Mouse (Mus musculus) liver, embryonic 11.5 days (tissue): ENCODE measurements around the gene Smyd2. TPM values are rescaled to one million over a fixed set of nuclear protein-coding genes. Genes with fewer than 3 reads are reported as not detected.

Experiments
- ATAC-seq: fragments of 200-750 bp; cut with Nextera tagmentation; replicated peaks from 2 replicates; pipeline ENCODE4 v1.8.0; 2017; ENCODE audit warnings: moderate number of reproducible peaks, mild to moderate bottlenecking, moderate TSS enrichment, moderate library complexity; ENCODE audit not compliant: low FRiP score
- DNase-seq: peaks from one replicate; pipeline ENCODE4 v3.0.0-alpha.2; 2017; ENCODE audit warnings: low spot score
- H3K27ac ChIP-seq: fragments of 300-500 bp; sonication (generic); 2 replicates; pipeline ENCODE4 v1.5.1; 2014; ENCODE audit warnings: mild to moderate bottlenecking, low read depth, low read length, control low read depth
- H3K27me3 ChIP-seq: fragments of 300-500 bp; sonication (generic); replicated peaks from 2 replicates; pipeline ENCODE4 v1.6.1; 2014; ENCODE audit warnings: low read length, mixed read lengths; ENCODE audit not compliant: control insufficient read depth, insufficient read depth
- H3K36me3 ChIP-seq: fragments of 300-500 bp; sonication (generic); 2 replicates; pipeline ENCODE4 v1.6.1; 2014; ENCODE audit warnings: mild to moderate bottlenecking, low read length, moderate library complexity, mixed read lengths; ENCODE audit not compliant: control insufficient read depth, insufficient read depth
- H3K4me1 ChIP-seq: fragments of 300-500 bp; sonication (generic); replicated peaks from 2 replicates; pipeline ENCODE4 v1.6.1; 2014; ENCODE audit warnings: low read length, mixed read lengths; ENCODE audit not compliant: control insufficient read depth, insufficient read depth
- H3K4me2 ChIP-seq: fragments of 300-500 bp; sonication (generic); 2 replicates; pipeline ENCODE4 v1.6.1; 2014; ENCODE audit warnings: mild to moderate bottlenecking, control low read depth, moderate library complexity
- H3K4me3 ChIP-seq: fragments of 300-500 bp; sonication (generic); 2 replicates; pipeline ENCODE4 v1.5.1; 2014; ENCODE audit warnings: low read depth, low read length, control low read depth
- H3K9ac ChIP-seq: fragments of 300-500 bp; sonication (generic); 2 replicates; pipeline ENCODE4 v1.6.1; 2014; ENCODE audit warnings: low read depth, low read length, control low read depth
- H3K9me3 ChIP-seq: fragments of 300-500 bp; sonication (generic); 2 replicates; pipeline ENCODE4 v1.6.1; 2016; ENCODE audit warnings: low read length, inconsistent platforms, mixed read lengths; ENCODE audit not compliant: control insufficient read depth
- WGBS: fragments of 180-500 bp; shearing (Covaris S2); extraction: QIAGEN DNeasy Blood & Tissue Kit; methylation state at CpG from one replicate; pipeline ENCODE4 v1.1.7; 2014; 5-methylcytosine and 5-hydroxymethylcytosine counted together
- polyA plus RNA-seq: library from polyadenylated mRNA; unstranded; fragments of >200 nt; fragmentation: Nextera tagmentation; extraction: Ambion mirVana; gene quantifications from 2 replicates; pipeline ENCODE4 v1.2.1, GENCODE M21; 2014

The Smyd2 gene
- polyA plus RNA-seq, 1 experiment from 2014 or later = 75.7 TPM

DNA sequence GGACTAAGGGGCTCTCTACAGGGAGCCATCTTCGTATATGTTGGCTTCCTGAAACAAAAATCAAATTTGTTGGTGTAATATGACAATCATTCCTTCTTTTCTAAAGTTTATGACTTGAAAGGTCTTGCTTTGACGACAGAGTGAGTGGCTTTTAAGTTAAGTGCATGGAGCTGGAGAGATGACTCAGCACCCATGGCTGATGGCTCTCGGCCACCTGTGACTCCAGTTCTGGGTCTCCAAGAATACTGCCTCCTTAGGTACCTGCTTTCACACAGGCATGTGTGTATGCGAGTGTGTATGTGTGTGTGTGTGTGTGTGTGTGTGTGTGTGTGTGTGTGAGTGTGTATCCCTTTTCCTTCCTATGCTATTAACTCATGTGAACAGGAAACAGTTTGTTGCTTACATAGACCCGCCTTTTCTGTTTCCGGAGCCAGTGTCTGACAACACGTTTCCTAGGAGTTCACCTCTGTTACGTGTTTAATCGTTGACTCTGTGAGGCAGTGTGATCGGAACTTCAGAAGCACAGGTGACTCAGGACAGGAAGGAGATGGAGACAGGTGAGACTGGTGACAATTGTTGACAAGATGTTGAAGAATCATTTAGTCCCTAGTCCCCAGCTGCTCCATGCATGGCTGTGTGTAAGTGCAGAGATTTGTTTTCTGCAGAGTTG, 14.4 kb upstream of the Smyd2 start:
- Histone ChIP-seq H3K36me3 (no peaks in the 10 kb centered on the region), H3K4me2 (no peak overlapping the region), H3K4me3 (no peak overlapping the region), H3K9ac (no peak overlapping the region), H3K27me3 (no peaks in the 10 kb centered on the region), H3K9me3 (no peaks in the 10 kb centered on the region), H3K4me1 (no peaks in the 10 kb centered on the region), H3K27ac (no peak overlapping the region)
- DNase-seq (no peak), ATAC-seq (no peak)
- WGBS = 72% methylated on average over 10 of the region's 10 CpGs

DNA sequence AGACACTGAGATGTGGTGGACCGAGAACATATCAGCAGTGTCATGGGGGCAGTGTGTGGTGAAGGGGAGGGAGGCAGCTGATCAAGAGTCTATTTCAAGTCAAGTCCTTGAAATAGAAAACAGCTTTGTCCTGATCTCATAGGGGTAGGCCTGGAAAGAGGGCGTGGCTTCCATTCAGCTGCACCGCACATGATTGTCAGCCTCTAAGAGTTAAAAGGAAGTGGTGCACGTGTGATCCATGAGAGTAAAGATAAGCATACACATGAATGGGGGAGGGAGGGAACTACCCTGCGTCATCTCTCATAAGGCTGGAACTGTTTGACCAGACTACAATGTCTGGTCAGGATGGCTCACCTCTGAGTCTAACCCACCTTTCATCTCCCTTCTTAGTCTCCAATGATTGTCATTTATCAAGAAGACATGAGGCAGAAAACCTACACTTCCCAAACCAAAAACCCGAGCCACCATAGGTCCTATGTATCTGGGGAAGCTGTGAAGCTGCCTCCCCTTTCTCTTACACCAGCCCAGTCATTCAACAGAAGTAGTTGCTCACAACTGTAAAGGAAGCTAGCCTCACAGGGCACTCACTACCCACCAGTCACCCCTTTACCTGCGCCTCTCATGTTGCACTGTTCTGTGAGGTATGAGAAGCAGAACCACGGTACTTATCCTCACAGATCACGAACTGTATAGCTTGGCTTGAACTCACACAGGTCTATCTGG, 11.5 kb upstream of the Smyd2 start:
- no peaks in the 10 kb centered on the region for H3K9me3 ChIP-seq
- no peaks in the 10 kb centered on the region for H3K36me3 ChIP-seq
- no peak overlapping the region for H3K27ac ChIP-seq
- 40% methylated on average over 9 of the region's 9 CpGs for WGBS
- no peaks in the 10 kb centered on the region for H3K4me1 ChIP-seq
- no peaks in the 10 kb centered on the region for H3K27me3 ChIP-seq
- H3K4me3 ChIP-seq = no peak overlapping the region
- H3K4me2 ChIP-seq = no peak overlapping the region
- H3K9ac ChIP-seq = no peak overlapping the region
- ATAC-seq (peak; percentile 93), DNase-seq (no peak)

DNA sequence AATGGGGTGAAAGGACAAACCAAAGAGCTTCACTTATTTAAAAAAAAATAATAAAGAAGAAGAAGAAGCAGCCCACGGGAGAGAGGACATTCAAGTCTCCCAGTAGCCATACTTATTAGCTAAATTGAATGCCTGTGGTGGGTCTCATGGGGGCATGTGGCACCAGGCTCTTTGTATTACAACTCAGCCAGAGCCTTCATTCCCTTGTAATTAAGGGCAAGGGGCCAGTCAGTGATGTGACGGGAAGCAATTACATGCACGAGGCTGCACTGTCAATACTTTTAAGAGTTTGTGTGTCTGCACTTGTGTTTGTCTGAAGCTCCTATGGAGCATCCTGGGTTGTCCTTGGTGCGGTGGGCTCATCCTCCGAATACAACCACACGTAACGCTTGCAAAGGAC, 10.8 kb upstream of the Smyd2 start:
- no peak for ATAC-seq
- no peak overlapping the region for H3K9ac ChIP-seq
- no peak for DNase-seq
- H3K36me3 ChIP-seq = no peaks in the 10 kb centered on the region
- no peaks in the 10 kb centered on the region for H3K27me3 ChIP-seq
- 74% methylated on average over 7 of the region's 7 CpGs for WGBS
- no peaks in the 10 kb centered on the region for H3K4me1 ChIP-seq
- no peak overlapping the region for H3K27ac ChIP-seq
- H3K4me3 ChIP-seq = no peak overlapping the region
- H3K4me2 ChIP-seq = no peak overlapping the region
- no peaks in the 10 kb centered on the region for H3K9me3 ChIP-seq

DNA sequence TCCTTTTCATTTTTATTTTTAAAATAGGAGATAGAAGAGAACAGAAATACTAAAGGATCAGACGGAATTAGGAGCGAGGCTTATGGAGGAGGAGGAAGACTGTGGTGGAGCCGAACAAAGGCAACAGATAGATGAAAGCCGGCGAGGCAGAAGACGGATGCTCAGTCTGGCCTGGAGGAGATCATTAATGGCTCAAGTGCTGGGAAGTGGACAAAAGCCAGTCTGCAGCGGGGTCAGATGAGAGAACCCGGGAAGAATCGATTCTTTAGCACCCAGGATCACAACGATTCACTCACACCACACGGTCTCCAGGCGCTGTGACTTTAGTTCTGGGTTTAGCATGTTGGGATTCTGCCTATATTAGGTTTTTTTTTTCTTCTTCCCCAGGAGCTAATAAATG, 10.0 kb upstream of the Smyd2 start:
- 86% methylated on average over 12 of the region's 12 CpGs for WGBS
- no peak for DNase-seq

DNA sequence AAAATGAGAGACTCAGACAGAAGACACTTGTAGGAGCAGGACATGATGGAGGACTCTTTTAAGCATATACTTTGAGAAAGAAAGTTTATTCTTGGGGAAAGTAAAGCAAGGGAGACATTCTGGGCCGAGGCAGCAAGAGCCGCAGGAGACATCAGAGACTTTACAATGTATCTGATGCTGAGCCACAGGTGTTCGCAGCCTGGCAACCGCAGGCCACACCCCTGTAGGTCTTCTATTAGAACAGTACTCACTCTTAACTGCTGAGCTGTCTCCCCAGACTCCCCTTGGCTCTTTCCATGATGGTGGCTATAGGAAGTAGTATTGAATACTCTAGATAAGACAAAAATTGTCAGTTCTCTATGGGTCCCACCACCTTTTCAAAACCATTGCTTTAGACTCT, 7.7 kb upstream of the Smyd2 start:
- no peaks in the 10 kb centered on the region for H3K36me3 ChIP-seq
- H3K4me2 ChIP-seq = no peak overlapping the region
- no peak for ATAC-seq
- H3K4me1 ChIP-seq = no peaks in the 10 kb centered on the region
- WGBS = 62% methylated on average over 4 of the region's 4 CpGs
- H3K9ac ChIP-seq = no peak overlapping the region
- no peak overlapping the region for H3K27ac ChIP-seq
- no peaks in the 10 kb centered on the region for H3K9me3 ChIP-seq
- DNase-seq = no peak
- no peak overlapping the region for H3K4me3 ChIP-seq
- no peaks in the 10 kb centered on the region for H3K27me3 ChIP-seq

More for the DNA sequence above, 10.0 kb upstream of the Smyd2 start:
- no peaks in the 10 kb centered on the region for H3K4me1 ChIP-seq
- no peak overlapping the region for H3K27ac ChIP-seq
- H3K4me2 ChIP-seq = no peak overlapping the region
- H3K27me3 ChIP-seq = no peaks in the 10 kb centered on the region
- H3K9ac ChIP-seq = no peak overlapping the region
- no peak for ATAC-seq
- no peak overlapping the region for H3K4me3 ChIP-seq
- no peaks in the 10 kb centered on the region for H3K9me3 ChIP-seq
- H3K36me3 ChIP-seq = no peaks in the 10 kb centered on the region

DNA sequence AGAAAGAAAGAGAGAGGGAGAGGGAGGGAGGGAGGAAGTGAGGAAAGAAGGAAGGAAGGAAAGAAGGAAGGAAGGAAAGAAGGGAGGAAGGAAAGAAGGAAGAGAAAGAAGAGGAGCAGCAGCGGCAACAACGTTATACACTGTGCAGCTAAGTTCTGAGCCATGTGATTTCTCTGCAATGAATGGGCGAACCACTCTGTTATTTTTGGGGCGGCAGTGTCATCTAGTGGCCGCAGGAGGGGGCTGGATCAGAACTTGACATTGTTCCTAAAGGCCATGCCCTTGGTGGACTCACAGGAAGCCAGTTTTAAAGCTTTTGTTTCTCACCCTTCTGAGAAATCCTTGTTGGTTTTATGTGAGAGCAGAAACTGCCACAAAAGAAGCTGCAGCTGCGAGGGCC, 5.5 kb upstream of the Smyd2 start:
- Histone ChIP-seq H3K9me3 (no peaks in the 10 kb centered on the region), H3K4me2 (peak overlapping the region; percentile 12; the same call in 1 of the 2 replicates), H3K4me3 (no peak overlapping the region), H3K36me3 (no peaks in the 10 kb centered on the region), H3K4me1 (no peaks in the 10 kb centered on the region; the same call in 1 of the 2 replicates), H3K27ac (no peak overlapping the region), H3K9ac (no peak overlapping the region), H3K27me3 (no peaks in the 10 kb centered on the region)
- WGBS = 14% methylated on average over 6 of the region's 6 CpGs
- no peak for DNase-seq
- ATAC-seq = peak; percentile 68

DNA sequence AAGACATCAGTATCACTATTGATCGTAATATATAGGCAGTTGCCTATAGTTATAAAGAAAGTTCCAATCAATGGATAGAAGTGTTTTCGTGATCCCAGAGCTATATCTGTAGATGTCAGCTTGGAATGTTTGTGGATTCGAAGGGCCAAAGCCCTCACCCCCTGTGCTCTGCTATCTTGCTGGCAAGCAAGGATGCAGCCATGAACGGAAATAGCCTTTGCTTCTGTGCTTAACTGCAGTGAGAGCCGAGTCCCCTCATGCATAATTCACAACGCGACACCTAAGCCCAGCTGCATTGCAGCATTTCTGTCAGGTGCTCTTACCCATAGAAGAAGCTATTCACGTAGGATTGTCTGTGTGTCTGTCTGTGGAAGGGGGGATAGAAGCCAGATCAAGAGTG, 4.1 kb upstream of the Smyd2 start:
- H3K9me3 ChIP-seq = no peaks in the 10 kb centered on the region
- no peak for DNase-seq
- no peak overlapping the region for H3K27ac ChIP-seq

DNA sequence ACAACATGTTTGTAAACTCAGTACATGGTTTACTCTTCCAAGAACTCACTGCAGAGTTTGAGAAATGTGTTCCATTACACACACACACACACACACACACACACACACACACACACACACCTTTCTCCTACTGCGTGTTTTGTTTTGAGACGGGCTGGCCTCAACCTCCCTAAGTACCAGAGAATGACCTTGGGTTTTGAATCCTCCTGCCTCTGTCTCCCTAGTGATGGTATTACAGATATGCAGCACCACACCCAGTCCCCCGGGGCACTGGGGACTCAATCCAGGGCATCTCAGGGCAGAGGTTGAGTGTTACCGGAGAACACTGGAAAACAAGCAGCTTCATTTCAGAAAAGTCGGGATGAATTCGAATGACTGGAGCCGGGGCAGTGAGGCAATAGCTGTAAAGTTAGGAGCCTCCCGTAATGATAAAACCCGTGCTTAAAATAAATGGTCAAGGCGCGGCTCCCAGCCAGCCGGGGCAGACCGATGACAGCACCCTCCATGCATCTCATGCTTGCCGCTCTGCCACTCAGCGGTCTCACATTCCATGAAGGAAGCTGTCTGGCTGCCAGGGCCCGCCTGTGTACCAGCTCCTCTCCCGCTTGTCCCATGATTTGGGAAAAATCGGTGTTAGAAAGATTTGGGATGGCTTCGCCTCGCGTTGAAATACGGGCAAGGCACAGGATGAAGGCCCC, 1.9 kb upstream of the Smyd2 start:
- Histone ChIP-seq H3K27ac (no peak overlapping the region), H3K4me3 (no peak overlapping the region), H3K27me3 (no peaks in the 10 kb centered on the region), H3K4me1 (peaks cover 11% of the 10 kb centered on the region), H3K9ac (no peak overlapping the region), H3K36me3 (no peaks in the 10 kb centered on the region), H3K9me3 (no peaks in the 10 kb centered on the region), H3K4me2 (no peak overlapping the region)
- DNase-seq (no peak), ATAC-seq (no peak)
- 84% methylated on average over 22 of the region's 22 CpGs for WGBS

More for the DNA sequence above, 4.1 kb upstream of the Smyd2 start:
- no peak overlapping the region for H3K4me3 ChIP-seq
- no peak overlapping the region for H3K9ac ChIP-seq
- no peaks in the 10 kb centered on the region for H3K27me3 ChIP-seq
- no peak for ATAC-seq
- H3K4me1 ChIP-seq = peaks cover 1% of the 10 kb centered on the region
- no peaks in the 10 kb centered on the region for H3K36me3 ChIP-seq
- H3K4me2 ChIP-seq = no peak overlapping the region
- 68% methylated on average over 8 of the region's 8 CpGs for WGBS
